Mouse (Mus musculus) adrenal gland, adult 18-20 months (tissue): ENCODE results near the gene Plac8. TPM values are rescaled to one million over a fixed set of nuclear protein-coding genes. Genes with fewer than 3 reads are reported as not detected.

ENCODE experiments used
- DNase-seq, 2 experiments: peaks; one replicate each; pipeline ENCODE4 v3.0.0; 2021 to 2022; ENCODE audit warnings: low spot score in 2 of 2
- total RNA-seq, 2 experiments: library from RNA; stranded (reverse); gene quantifications; 1 replicate in 1 of 2; 2 replicates in 1 of 2; pipeline ENCODE4 v1.2.3; 2021

Plac8 gene
- total RNA-seq, 2 experiments from 2014 or later: 6.5 to 7.1 TPM

DNA sequence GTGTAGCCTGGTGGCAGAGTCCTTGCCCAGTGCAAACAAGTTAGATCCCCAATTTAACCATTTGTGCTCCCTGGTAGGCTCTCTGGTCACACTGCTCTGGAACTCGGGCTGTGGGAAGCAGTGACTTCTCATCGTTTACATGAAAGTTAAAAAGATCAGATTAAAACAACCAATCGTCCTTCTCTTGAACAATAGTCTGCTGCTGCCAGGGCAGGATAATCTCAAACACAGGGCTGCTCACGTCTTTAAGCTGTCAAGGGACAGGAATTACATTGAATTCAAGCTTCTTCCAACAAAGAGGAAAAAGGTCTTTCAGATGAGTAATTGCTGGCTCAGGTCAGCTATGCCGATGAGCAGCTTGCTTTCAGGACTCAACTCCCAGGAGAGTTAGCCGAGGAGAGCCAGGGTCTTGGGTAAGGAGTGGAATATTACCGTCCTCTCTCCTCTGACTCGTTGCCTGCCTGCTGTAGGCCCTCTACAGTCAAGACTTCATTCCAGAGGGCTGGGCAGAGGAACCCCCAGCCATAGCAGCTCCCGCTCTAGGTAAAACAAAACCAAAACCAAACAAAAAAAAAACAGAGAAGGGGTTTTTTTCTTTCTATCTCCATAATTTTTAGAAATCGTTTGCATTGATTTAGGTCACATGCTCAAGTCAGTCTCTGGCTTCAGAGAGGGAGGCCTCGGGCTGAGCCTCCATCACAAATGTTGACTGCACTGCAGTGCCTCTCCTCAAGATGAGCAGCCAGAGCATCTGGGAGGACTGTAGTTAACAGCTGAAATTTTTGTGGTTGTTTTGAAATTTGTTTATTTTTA lies 9.8 kb upstream of the Plac8 start:
- no peak for DNase-seq

DNA sequence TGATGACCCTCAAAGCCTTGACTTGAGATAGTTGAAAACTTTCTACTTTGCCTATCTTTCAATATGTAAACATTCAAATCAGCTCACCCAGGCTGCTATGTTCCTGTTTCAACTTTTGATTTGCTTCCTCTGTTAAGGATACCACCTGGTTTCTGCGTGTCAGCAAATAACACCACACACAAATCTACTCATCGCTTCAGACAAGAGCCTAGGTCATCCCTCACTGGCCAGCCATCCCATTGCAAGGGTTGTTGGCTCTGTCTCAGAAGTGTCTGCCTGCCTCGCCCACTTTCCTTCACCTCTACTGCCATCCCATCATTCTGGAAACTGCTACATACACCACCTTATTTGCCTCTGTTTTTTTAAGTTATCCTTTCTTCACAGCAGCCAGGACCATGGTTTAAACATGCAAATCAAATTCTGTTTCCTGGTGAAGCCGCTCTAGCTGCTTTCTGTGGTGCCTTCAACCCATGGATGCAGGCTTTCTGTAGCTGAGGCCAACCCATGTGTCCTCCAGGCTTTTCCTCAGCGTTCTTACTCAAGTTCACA lies 6.9 kb upstream of the Plac8 start:
- no peak for DNase-seq

DNA sequence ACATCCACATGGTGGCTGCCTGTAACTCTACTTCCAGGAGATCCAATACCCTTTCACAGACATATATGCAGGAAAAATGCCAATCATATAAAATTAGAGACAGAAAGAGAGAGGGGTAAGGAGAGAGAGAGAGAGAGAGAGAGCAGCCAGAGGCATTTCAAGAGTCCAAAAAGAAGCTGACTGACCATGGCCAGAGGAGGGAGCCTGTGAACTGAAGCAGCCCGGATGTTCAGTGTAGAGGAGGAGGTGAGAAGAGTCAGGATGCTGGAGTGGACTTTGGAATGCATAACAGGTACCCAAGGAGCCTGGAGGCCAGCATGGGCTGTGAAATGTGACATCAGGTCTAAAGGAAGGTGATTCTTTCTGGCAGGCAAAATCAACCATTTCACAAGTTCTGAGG lies 2.7 kb upstream of the Plac8 start:
- DNase-seq: no peak

DNA sequence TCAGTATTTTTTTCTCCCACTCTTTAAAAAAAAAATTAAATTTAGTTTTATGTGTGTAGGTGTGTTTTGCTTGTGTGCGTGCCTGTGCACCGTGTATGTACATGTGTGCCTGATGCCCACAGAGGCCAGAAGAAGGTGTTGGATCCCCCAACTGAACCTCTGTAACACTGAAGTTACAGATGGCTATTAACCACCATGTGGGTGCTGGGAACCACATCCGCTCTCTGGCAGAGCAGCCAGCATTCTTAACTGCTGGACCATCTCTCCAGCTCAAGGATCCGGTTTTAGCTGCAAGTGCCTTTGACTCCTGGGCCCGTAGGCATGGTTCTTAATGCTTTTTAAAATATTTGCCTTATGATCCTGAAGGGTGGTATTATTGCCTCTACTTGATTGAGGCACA lies 1.2 kb upstream of the Plac8 start:
- DNase-seq: no peak

DNA sequence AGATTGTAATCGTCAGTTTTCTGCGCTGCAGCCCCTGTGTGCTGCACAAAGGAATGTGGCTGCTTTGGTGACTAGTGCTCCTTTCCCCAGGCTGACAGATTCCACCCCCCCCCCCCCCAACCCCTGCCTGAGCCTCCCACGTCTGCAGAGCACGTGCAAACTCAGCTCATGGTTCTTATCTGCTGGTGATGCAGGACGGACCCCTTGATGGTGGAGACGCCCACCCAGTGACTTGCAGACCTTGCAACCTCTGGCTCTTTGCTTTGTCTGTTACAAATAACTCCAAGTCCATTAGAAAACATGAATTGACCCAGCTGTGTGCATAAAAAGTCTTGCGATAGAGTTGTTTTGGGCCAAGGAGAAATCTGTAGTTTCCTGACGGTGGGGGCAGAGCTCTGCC lies 1.3 kb downstream of the Plac8 start:
- DNase-seq: no peak

DNA sequence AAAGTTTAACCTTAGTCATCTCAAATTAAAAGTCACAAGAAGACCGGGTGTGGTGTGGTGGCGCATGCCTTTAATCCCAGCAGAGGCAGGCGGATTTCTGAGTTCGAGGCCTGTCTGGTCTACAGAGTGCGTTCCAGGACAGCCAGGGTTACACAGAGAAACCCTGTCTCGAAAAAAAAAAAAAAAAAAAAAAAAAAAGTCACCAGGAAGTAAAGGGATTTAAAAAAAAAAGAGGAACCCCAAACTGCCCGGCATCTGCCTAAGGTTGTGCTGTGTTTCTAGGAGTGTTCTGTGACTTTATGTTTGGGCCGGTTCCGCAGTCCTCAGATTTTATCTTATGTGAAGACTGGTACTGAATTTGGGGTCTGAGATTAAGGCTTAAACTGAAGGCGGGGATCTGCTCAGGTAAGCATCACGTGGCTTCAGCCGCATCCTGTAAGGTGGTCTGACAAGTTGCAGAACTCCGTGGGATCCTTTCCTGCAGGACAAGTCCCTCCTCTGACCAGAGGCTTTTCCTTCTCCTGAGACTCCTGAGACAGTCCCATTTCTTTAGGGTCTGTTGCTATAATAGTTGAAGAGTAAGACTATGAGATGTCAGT lies 1.9 kb downstream of the Plac8 start:
- DNase-seq: no peak

DNA sequence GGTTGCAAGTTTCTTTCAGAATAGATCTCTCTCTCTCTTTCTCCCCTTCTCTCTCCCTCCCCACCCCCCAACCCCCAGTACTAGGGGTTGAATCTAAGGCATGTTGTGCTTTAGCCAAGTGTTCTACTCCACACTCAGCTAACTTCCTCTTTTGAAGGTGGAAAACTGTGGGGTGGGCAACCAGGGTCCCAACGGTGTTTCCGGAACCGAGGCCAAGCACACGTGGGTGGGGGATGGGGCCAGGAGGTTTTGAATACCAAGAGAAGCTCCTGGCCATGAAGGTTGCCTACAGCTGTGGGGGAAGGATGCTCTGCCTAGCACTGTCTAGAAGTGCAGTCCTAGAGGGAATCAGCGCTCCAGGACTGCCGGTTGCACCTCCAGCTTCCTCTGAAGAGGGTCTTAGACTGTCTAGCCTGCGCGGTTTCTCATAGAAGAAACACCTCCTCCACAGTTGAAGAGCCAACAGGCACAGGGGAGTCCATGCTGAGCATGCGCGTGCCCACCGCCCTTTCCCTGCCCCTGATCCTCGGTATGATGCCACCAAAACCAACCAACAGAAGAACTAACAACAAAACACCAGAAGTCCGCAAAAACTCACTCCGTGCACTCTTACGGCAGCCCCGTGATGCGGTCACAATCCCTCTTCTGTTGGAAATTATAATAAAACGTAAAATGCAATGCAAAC lies 2.7 kb downstream of the Plac8 start:
- DNase-seq: no peak

DNA sequence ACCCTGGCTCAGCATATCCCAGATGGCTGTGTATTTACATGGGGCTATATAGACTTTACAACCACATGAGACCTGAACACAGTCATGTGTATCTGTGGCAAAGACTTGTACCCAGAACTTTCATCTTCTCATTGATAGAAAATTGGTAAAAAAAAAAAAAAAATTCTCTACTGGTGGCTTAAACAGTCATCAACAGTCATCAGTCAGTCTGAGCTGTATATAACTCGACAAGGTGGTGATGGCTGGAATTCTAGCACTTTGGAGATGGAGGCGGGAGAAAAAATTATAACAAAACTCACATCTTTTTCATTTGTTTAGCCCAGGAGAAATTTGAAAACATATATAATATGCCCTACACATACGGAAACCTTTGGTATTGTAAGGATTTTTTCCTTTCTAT lies 3.2 kb downstream of the Plac8 start:
- DNase-seq: no peak

DNA sequence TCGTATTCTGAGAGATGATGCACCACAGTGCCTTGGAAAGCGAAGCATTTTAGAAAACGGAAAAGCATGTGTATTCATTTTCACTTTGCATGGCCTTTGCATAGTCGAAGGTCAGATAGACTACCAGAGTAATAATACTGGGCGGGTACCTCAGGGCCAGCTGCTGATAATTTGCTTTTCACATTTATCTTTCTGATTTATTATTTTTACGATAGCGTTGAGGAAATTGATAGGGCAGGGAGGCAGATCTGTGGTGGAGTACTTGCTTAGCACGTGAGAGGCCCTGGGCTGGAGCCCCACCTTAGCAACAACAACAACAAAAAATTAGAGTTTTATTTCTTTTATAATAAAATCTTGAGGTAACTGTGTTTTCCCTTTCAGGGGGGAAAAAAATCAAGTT lies 3.9 kb downstream of the Plac8 start:
- DNase-seq: no peak

DNA sequence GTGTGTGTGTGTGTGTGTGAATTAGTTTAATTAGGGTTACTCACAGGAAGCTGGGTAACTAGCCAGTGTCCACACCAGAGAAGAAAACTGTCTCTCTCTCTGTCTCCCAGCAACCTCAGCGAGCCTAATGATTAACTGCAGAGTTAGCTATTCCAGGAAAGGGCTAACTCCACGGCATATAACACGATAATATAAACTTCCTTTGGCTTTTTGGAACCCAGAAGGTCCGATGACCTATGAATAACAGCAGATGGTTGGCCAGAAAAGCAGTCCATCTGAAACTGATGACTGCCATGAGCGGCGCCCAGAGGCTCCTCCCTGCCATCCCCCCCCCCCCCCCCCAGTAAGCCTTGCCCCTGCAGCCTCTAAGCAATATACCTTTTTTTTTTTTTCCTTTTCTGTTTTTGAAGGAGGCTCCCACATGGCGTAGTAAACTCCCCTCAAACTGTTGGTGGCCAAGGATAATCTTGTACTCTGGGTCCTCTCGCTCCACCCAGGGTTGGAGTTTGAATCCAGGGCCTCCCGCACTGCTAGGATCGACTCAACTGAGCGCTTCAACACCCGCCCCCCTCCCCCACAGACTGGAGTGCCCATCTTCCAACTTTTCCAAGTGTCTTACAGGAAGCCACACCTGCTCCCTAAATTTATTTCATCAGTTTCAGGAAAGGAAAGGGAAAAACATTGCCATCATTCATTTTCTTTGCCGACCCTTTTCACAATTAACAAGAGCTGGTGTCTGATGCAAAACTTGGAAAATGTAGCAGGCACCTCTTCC lies 4.6 kb downstream of the Plac8 start:
- DNase-seq: no peak

DNA sequence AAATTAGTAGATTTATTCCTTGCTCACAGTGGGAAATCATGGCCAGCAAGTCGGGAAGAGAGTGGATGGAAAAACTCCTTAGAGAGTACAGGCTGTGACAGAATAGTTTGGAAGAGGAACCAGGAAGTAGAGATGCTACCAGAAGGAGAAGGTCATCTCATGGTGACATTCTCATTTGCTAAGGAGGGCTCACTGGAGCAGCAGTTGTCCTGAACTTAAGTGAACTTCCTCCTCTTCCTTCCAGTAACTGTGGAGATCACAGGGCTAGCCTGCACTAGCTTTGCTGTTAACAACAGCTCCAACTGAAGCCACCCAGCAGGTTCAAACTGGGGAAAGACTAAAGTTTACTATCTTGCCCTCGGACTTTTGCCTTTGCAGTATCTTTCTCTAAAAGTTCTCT lies 5.2 kb downstream of the Plac8 start:
- no peak for DNase-seq

DNA sequence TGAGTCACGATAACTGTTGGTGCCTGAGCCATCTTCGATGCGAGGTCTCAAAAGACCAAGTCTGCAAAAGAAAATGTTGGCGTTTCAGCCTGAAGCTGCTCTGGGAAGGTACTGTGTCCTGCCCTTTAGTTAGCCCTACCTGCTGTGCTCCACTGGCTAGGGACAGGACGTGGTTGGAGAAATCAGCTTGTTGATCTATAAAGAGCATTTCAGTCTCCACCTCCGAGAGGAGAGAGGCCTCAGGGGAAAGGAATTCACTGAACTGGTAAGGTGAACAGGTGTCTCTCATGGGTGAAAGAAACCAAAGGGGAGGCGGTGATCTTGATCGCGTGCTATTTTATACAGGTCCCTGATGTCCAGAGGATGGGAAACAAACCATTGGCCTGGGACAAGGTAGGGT lies 9.3 kb downstream of the Plac8 start:
- no peak for DNase-seq

DNA sequence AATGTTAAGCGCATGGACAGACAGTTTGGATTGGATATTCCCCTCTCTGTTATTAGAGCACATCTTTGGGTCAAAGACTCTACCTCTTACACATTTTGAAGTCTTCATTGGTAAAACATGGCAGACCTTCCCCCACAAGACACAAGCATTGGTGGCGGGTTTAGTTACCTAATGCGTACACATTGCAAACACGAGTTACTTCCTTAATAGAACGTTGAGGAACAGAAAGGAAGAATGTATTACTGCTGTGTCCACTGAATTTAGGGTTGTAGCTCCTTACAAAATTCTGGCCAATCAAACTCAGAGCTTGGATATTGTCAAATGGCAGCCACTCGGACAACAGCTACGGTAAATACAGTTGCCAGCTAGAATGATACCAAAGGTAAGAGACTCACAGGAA lies 12.7 kb downstream of the Plac8 start:
- DNase-seq: no peak

DNA sequence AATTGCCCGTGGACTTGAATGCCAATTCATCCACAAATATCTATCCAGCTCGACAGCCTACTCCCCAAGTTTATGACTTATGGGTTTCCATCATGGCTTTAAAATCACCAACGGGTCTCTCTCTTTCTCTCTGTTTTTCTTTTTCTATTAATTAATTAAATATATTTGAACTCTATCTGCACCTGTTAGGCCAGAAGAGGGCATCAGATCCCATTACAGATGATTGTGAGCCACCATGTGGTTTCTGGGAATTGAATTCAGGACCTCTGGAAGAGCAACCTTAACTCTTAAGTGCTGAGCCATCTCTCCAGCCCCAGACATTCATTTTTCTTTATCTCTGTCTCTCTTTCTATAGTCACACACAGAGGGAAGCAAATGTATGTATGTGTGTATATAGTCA lies 13.3 kb downstream of the Plac8 start:
- DNase-seq: no peak

DNA sequence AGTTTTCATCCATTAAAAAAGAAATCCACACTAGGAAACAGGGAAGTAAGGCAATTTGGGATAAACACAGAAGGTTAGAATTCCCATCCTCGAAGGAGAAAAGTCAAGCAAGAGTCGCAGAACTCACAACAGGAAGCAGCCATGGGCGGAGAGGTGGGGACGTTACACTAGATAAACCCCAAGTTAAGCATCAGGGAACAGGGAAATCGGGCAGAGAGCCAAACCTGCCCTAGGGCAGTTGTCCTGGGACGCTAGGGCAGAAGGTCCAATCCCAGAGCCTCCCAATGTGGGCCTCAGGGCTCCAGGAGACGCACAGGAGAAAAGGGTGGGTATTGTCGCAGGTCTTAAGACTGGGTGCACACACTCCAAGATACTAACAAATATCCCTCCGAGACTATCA lies 14.5 kb downstream of the Plac8 start:
- DNase-seq: no peak

DNA sequence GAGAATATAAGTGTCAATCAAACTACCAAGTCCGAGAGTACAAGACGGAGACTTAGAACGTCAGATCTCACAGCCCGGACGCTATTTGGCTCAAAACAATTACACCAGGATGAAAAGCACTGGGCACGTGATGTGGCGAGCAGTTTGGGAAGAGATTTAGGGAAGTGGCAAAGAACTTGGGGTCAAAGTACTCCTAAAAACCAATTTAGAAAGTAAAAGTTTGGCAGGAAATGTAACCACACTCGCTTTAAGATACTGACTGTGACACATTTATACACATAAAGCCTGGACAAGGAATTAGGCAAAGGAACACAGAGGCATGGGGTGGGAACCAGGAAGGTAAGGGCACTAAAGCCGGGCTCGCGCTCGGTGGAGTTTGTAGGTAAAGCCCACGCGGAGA lies 15.0 kb downstream of the Plac8 start:
- DNase-seq: no peak

DNA sequence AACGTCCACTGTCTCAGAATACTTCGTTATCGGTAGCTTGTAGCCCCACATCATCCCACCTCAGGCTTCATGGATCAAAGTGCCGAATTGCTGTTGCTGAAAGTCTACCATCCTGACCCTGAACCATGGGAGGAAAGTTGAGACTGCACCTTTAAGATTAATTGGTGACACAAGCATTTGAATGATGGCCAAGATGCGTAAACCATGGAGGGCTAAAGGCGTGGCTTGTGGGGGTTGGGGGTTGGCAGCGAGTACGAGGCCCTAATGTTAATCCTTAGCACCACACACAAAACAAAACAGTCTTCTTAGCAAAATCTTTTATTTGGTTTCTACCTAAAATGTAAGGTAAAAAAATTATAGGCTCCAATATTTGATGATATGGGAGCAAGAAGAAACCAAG lies 18.6 kb downstream of the Plac8 start:
- DNase-seq: no peak

DNA sequence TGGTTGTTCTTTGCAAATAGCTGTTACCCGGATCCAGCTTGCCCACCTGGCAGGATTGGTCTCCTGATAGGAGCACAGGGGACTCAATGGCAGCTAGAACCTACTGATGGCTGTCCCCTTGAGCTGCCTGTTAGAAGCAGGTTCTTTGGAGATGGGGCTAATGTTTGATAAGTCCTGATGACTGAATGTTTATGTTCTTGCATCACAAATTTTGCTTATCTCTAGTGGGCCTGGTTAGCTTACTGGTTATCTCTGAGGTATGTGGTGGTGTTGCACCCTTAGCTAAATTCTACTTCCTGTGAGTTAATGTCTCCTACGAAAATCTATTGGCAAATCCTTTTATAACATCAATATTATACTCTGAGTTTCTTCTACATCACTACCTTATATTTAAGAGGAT lies 20.1 kb downstream of the Plac8 start:
- no peak for DNase-seq

DNA sequence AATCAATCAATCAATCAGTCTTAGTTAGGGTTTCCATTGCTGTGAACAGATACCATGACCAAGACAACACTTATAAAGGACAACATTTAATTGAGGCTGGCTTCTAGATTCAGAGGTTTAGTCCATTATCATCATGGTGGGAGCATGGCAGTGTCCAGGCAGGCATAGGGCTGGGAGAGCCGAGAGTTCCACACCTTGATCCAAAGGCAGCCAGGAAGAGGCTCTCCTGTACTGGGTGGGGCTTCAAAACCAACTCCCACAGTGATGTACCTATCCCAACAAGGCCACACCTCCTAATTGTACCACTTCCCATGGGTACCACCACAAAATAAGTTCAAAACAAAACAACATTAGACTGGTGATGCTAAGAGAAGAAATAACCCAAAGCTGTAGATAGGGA lies 21.9 kb downstream of the Plac8 start:
- no peak for DNase-seq

DNA sequence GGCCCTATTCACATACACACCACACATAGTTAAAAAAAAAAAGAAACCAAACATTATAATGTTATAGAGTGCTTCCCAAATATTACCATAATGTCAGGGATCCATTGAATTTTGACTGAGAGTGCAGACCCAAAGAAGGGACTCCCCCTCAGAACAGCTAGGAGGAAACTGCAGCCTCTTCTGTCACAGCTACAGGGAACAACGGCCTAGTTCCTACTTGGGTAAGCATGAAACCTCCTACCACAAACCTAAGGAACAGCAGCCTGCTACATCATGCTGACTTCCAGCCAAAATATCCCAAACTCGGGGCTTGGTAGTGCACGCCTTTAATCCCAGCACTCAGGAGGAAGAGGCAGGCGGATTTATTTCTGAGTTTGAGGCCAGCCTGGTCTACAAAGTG lies 22.7 kb downstream of the Plac8 start:
- no peak for DNase-seq

DNA sequence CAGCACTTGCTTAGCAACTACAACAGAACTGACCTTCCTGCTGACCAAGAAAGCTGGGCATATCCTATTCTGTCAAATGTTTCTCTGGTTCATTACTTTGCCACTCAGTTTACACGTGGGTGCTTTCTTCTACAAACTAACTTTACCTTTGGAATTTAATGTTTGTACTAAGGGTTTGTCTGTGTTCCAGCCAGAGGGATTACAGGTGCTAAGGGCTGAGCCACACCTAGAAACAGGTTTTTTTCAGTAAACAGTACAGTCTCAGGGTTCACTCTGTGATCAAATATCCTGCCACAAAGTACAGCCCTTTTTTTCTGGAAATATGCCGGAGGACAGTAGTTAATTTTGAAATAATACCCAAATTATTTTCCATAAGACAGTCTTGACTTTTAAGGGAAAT lies 23.8 kb downstream of the Plac8 start:
- DNase-seq: no peak
